Mouse (Mus musculus): ENCODE results near the gene Fezf1.

The Fezf1 gene

DNA sequence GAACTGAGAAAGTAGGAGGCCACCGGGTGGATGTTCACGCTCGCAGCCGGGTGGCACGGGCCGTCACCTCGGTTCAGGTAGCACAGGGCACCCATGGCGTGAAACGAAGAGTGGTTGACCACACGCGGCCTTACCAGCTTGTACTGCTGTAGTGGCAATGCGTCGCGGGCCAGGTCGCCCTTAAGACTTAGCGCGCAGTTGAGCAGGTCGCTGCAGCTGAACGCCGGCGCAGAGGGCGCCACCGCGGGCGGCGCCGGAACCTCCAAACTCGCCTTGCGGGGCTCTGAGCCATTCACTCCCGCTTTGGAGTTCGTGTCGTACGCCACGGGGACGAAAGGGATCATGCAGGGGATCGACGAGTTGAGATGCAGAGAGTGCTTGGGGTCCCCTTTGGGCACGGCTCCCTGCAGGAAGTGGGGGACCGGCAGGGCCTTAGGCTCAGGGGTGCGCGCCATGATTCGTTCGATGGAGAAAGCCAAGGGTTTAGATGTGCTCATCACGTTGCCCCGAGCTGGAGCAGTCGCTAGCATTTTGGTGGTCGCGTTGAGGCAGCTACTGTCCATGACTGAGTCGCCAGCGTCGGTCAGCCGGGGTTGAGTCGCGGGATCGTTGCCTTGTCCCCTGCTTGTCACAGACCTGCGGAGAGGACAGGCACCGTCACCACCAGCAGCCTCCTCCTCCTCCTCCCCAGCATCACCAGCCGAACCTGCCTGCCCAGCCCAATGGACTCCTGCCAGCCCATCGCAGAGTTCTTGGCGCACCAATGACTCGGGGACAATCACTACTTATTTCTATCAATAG, 450 bp downstream of the Fezf1 start:
- no peak for DNase-seq (ENCODE audit: low read depth, low spot score)

GRCm38 (mm10) chr6:23246790-23247511, 1.2 kb downstream of the Fezf1 start:
- DNase-seq (ENCODE audit: low read depth, low spot score): no peak

DNA sequence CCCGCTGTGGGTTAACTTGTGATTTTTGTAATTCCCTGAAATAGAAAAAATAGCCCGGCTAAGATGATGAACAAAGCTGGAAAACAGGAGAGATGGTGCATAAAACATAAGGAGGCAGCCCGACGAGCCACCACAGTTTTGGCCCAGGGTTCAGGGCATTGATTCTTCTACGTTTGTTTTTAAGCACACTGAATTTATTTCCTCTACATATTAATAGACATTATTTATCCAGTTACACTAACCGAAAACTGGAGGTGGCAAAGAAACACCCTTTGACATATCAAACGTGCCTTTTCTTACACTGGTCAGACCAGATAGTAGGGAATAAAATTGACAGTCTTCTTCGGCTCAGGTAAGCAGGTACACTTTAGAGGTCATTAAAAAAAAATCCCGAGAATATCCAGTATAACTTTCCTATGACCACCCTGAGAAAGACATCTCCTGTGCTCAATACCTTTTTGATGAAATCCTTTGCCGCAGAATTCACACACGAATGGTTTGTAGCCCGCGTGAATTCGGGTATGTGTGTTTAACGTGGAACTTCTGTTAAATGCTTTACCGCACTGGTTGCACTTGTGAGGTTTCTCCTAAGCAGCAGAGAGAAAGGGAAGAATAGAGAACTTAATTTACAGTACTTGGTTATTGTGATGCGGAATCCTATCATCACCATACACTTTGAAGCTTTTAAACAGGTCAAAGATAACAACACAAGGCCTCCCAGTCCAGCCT, 1.9 kb downstream of the Fezf1 start:
- no peak for DNase-seq (ENCODE audit: low read depth, low spot score)

DNA sequence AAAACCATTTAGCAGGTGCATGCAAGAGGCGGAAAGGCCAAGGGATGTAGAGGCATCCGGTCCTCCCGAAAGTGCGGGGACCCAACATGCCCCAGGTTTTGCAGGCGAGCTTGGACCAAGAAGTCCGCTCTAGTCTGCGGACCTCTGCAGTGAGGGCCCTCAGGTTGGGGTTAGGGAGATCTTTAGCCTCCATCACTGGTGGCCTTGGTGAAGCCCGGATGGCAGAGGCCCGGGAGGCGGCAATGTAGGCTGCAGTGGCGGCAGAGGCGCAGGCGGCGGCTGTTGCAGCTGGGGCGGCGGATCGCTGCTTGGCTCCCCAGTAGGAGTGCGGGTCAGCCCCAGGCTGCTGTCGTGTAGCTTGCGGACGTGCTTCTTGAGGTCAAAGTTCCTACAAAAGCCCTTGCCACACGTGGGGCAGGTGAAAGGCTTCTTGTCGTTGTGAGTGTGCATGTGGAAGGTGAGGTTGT, 2.6 kb downstream of the Fezf1 start:
- DNase-seq (ENCODE audit: low read depth, low spot score): no peak

- no peak for DNase-seq (ENCODE audit: low read depth, low spot score)
Measured at GRCm38 (mm10) chr6:23245121-23245520, 3.0 kb downstream of the Fezf1 start.

DNA sequence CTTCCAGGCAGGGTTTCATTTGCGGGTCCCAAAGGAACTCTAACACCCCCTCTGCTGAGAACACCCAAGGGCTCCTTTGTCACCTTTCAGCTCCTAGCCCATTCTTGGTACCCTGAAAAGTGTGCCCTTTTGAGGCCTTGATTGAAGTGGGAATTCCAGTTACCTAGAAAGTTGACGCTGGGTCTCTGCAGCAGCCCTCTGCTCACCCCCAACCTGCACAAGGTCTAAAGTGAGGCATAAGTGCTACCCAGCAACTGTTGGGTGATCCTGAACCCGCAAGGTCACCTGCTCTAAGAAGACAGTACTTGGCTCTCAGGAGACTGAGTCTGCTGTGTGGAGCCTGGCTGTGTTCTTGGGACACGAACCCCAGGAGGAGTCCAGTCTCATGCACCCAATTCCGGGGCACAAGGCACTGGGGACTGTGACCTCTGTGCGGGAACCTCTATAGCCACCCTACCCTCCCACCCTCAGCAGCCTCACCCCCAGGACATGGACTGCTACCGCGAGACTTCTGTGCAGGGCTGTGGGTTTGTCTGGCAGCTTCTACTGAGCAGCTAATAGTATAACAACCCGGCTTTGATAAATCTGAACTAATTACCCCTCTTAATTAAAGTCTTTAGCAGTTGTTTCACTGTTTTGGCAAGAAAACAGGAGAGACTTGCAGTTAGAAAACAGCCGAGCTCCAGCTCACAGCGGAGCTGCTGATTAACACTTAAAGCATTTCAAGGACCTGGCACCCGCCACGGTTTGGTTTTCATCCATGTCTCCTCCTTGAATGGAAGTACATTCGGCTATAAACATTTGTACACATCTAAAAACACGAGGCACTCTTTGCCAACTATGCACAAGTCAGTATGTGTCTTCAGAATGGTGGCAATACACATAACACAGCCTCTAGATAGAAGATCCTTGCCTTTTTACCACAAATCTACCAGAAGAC, 4.1 kb downstream of the Fezf1 start:
- no peak for DNase-seq (ENCODE audit: low read depth, low spot score)

GRCm38 (mm10) chr6:23211499-23211898, 36.7 kb downstream of the Fezf1 start:
- DNase-seq (ENCODE audit: low read depth, low spot score): no peak

DNA sequence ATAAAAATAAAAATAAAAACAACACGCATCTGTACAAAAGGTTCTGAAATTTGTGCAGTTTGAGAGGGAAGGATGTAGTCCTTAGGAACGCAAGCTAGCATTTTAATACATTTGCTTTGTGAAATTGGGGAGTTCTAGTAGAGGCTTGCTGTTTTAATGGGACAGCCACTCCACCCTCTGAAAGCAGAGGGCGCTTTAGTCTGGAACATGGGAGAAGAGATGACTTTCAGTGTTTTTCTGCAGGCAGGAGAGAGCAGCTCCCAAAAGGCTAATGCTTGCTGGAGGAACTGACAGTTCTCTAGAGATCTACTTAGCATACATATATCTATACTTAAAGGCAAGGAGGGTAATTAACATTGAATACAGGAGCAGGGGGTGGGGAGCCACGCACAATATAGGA, 40.4 kb downstream of the Fezf1 start:
- DNase-seq (ENCODE audit: low read depth, low spot score): no peak

DNA sequence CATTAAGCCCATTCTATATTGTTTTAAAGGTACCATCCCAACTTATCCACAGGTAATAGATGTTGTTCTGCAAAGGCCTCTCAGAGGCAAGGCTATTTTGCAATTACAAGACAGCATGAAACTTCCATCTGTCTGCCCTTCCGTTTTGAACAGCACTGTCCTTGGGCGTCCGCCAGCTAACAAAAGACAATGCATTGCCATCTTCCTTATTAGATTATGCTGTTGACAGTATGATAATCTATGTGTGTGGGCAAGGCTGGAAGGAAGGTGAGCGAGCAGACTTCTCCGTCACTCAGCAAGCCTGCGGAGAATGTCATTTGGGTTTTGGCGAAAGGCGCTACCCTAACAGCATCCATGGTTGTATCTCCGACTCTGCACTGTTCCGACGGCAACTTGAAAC, 45.5 kb downstream of the Fezf1 start:
- no peak for DNase-seq (ENCODE audit: low read depth, low spot score)
